Mouse (Mus musculus) neural tube, embryonic 11.5 days (tissue): ENCODE measurements around the gene Ngp. TPM values are rescaled to one million over a fixed set of nuclear protein-coding genes. Genes with fewer than 3 reads are reported as not detected.
"Not testable (repeated sequence)": the region's sequence is repeated elsewhere in the genome, so short reads cannot be mapped to it uniquely, and the experiment has no call there.

Experiments used
- ATAC-seq: fragments of 200-750 bp; cut with Nextera tagmentation; 2 replicates; pipeline ENCODE4 v1.8.0; 2017; ENCODE audit warnings: moderate number of reproducible peaks, mild to moderate bottlenecking, moderate TSS enrichment, moderate library complexity; ENCODE audit not compliant: insufficient read depth, low FRiP score, low TSS enrichment
- DNase-seq: peaks from one replicate; pipeline ENCODE4 v3.0.0-alpha.2; 2015; ENCODE audit warnings: low spot score
- H3K27ac ChIP-seq: fragments of 300-500 bp; sonication (generic); 2 replicates; pipeline ENCODE4 v1.5.1; 2014; ENCODE audit warnings: low read depth, mild to moderate bottlenecking, low read length
- H3K27me3 ChIP-seq: fragments of 300-500 bp; sonication (generic); 2 replicates; pipeline ENCODE4 v1.6.1; 2014; ENCODE audit warnings: mild to moderate bottlenecking, low read length, mixed read lengths; ENCODE audit not compliant: control insufficient read depth, insufficient read depth
- H3K36me3 ChIP-seq: fragments of 300-500 bp; sonication (generic); 2 replicates; pipeline ENCODE4 v1.6.1; 2014; ENCODE audit warnings: mild to moderate bottlenecking, low read length, moderate library complexity, mixed read lengths; ENCODE audit not compliant: control insufficient read depth, insufficient read depth
- H3K4me1 ChIP-seq: fragments of 300-500 bp; sonication (generic); 2 replicates; pipeline ENCODE4 v1.6.1; 2014; ENCODE audit warnings: low read length, mixed read lengths; ENCODE audit not compliant: control insufficient read depth, insufficient read depth
- H3K4me2 ChIP-seq: fragments of 300-500 bp; sonication (generic); 2 replicates; pipeline ENCODE4 v1.6.1; 2014; ENCODE audit warnings: low read depth, mild to moderate bottlenecking, moderate library complexity
- H3K4me3 ChIP-seq: fragments of 300-500 bp; sonication (generic); 2 replicates; pipeline ENCODE4 v1.5.1; 2014; ENCODE audit warnings: low read depth, low read length
- H3K9ac ChIP-seq: fragments of 300-500 bp; sonication (generic); 2 replicates; pipeline ENCODE4 v1.6.1; 2014; ENCODE audit warnings: mild to moderate bottlenecking, low read length
- H3K9me3 ChIP-seq: fragments of 300-500 bp; sonication (generic); 2 replicates; pipeline ENCODE4 v1.6.1; 2016; ENCODE audit warnings: low read length; ENCODE audit not compliant: control insufficient read depth
- WGBS: fragments of 180-500 bp; shearing (Covaris S2); extraction: QIAGEN DNeasy Blood & Tissue Kit; methylation state at CpG from one replicate; pipeline ENCODE4 v1.1.7; 2014; 5-methylcytosine and 5-hydroxymethylcytosine counted together
- polyA plus RNA-seq: library from polyadenylated mRNA; unstranded; fragments of >200 nt; fragmentation: Nextera tagmentation; extraction: Ambion mirVana; gene quantifications from 2 replicates; pipeline ENCODE4 v1.2.1, GENCODE M21; 2014

The Ngp gene
- polyA plus RNA-seq, 1 experiment from 2014 or later, result 0.88 TPM

DNA sequence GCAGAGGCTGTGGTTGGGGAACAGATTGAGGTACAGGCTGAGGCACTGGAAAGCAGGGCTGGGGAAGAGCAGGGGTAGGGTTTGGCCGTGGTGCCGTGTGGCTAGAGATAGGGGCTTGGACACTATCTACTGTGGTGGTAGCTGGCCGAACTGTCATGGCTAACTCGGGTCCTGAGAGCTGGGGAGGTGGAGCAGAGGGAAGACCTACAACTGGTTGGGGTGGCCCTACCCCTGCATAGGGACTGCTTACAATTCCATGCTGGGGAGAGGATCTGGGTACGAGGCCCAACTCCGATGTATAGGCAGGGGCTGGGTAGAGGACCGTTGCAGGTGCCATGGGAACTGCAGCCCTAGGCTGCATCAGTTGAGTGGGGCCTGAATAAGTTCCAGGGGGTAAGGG, 31.5 kb upstream of the Ngp start:
- Histone ChIP-seq H3K4me3 (no peak overlapping the region), H3K27ac (no peak overlapping the region), H3K9ac (no peak overlapping the region), H3K27me3 (no peaks in the 10 kb centered on the region), H3K9me3 (no peaks in the 10 kb centered on the region), H3K4me1 (no peaks in the 10 kb centered on the region), H3K36me3 (peaks cover 49% of the 10 kb centered on the region), H3K4me2 (no peak overlapping the region)
- no peak for ATAC-seq
- WGBS, result 96% methylated on average over 7 of the region's 7 CpGs
- DNase-seq, result no peak

DNA sequence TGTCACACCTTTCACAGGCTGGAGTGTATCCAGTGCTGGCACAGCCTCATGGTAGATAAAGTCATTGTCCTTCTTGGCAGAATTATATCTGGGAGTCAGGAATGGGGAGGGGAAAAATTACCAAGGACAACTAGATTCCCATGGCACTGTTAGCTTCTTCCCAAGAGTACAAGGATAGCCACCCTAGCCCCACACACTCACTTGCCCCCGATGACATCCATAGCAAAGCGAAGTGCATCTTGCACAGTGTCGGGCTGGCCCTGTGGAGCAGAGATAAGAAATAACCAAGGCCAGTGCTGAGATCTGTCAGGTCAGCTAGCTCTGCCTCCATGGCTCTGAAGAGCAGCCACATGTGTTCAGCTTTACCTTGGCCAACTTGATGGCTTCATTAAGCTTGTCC, 28.7 kb upstream of the Ngp start:
- no peak overlapping the region for H3K4me3 ChIP-seq
- WGBS, result 88% methylated on average over 3 of the region's 3 CpGs
- no peaks in the 10 kb centered on the region for H3K4me1 ChIP-seq
- no peak overlapping the region for H3K9ac ChIP-seq
- H3K4me2 ChIP-seq, result no peak overlapping the region
- no peaks in the 10 kb centered on the region for H3K27me3 ChIP-seq
- H3K27ac ChIP-seq, result no peak overlapping the region
- no peak for DNase-seq
- no peak for ATAC-seq
- no peaks in the 10 kb centered on the region for H3K9me3 ChIP-seq
- peaks cover 32% of the 10 kb centered on the region for H3K36me3 ChIP-seq

DNA sequence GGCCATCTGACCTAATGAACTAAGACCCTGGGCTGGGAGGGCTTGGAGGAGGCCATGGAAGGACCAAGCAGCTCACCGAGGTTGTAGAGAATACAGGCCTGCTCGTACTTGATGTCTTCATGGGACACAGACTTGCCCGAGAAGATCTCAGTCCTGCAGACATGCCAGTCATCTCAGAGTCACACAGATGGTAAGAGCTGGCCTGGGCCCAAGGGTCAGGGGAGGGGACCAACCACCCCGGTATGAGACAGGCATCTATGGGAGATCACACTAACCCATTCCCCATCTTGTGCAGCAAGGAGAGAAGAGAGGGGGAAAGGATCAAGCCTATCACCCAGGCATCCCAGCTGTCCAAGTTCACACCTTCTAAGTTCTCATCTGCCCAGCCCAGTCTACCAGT, 26.3 kb upstream of the Ngp start:
- Histone ChIP-seq H3K4me2 (no peak overlapping the region), H3K9ac (no peak overlapping the region), H3K27me3 (no peaks in the 10 kb centered on the region), H3K9me3 (no peaks in the 10 kb centered on the region), H3K27ac (no peak overlapping the region), H3K4me3 (no peak overlapping the region), H3K36me3 (peaks cover 20% of the 10 kb centered on the region), H3K4me1 (no peaks in the 10 kb centered on the region)
- WGBS, result 91% methylated on average over 4 of the region's 4 CpGs
- DNase-seq (no peak), ATAC-seq (no peak)

DNA sequence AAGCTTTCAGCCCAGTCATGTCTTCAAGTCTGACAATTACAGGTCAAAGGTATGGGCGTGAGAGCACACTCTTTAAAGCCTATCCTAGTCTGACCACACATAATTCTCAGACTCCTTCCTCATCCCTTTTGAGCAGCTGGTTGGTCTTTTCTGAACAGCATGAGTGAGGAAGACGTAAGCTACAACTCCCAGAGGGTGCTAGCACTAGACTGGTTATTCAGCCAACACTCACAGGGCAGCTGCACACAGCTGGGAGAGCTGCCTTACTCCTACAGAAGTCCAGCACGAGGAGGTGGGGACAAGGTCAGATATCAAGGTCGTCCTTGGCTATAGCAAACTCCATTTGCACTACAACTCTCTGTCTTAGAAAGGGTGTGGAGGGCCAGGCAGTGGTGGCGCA, 18.9 kb upstream of the Ngp start:
- DNase-seq (no peak), ATAC-seq (no peak)
- no peak overlapping the region for H3K4me2 ChIP-seq
- no peak overlapping the region for H3K4me3 ChIP-seq
- H3K9ac ChIP-seq, result no peak overlapping the region
- no peaks in the 10 kb centered on the region for H3K4me1 ChIP-seq
- no peaks in the 10 kb centered on the region for H3K9me3 ChIP-seq
- H3K27ac ChIP-seq, result no peak overlapping the region
- no peaks in the 10 kb centered on the region; the same call in 1 of the 2 replicates for H3K36me3 ChIP-seq
- 90% methylated on average over 5 of the region's 5 CpGs for WGBS
- no peaks in the 10 kb centered on the region for H3K27me3 ChIP-seq

DNA sequence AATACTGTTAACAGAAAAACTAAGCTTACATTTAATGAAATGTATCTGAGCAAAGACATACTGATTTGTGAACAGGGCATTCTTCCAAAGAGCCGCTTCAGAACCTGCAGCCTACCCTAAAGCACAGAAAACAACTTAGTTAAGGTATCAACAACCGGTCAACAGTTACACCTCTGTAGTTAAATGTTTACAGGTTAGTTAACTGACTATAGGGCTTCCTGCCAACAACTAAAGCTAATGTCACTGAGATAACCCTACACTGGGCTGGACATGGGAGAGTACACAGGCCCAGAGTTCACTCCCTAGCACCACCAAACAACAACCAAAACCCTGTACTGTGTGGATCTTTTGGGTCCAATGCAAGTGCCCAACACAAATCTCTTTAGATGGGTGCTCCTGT, 16.8 kb upstream of the Ngp start:
- Histone ChIP-seq H3K27me3 (no peaks in the 10 kb centered on the region), H3K9ac (no peak overlapping the region), H3K4me3 (no peak overlapping the region), H3K9me3 (no peaks in the 10 kb centered on the region), H3K36me3 (no peaks in the 10 kb centered on the region; the same call in 1 of the 2 replicates), H3K27ac (no peak overlapping the region), H3K4me1 (peaks cover 5% of the 10 kb centered on the region), H3K4me2 (no peak overlapping the region)
- no peak for DNase-seq
- ATAC-seq, result no peak
- 100% methylated on average over 2 of the region's 2 CpGs for WGBS

DNA sequence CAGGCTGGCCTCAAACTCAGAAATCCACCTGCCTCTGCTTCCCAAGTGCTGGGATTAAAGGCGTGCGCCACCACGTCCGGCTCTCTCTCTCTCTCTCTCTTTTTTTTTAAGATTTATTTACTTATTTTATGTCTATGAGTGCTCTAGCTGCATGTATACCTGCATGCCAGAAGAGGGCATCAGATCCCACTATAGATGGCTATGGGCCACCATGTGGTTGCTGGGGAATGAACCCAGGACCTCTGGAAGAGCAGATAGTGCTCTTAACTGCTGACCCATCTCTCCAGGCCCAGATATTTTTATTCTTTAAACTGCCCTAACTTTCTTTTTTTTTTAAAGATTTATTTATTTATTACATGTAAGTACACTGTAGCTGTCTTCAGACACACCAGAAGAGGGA, 16.3 kb upstream of the Ngp start:
- not testable (repeated sequence) for H3K4me3 ChIP-seq, ATAC-seq, H3K9ac ChIP-seq, H3K4me1 ChIP-seq, H3K36me3 ChIP-seq, DNase-seq, H3K9me3 ChIP-seq, H3K4me2 ChIP-seq, H3K27me3 ChIP-seq, H3K27ac ChIP-seq
- 91% methylated on average over 4 of the region's 4 CpGs for WGBS

DNA sequence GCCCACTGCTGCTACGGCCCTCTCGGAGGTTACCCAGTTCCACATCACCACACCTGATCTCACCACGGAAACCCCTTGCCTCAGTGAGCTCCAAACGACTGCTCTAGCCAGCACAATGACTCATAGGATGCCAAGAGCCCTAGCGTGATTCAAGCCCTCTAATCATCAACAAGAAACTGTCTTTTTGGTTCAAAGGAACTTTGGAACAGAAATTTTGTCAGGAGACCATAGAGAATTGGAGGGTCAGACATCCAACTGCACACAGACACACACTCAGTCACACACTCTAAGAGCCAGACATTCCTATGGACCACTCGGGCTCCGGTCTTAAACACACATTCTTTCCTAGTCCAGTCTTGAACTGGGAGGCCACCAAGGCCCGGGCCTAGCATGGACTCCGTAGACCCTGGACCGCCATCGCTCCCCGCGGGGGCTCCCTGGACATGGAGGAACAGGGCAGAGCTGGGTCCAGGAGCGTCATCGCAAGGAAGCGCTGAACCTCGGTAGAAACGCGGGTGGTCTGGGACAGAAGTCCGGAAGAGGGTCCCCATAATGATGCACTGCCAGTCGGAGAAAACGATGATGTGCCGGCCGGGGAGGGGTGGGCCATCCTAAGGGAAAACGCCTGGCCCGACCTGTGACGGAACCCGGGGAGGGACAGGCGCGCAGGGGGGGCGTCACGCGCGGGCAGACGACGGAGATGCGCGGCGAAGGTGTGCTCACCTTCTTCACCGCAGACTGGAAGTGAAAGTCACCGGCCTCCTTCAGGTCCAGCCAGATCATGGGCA, 12.0 kb upstream of the Ngp start:
- Histone ChIP-seq H3K4me3 (peak overlapping the region; percentile 85), H3K4me2 (peak overlapping the region; percentile 87), H3K4me1 (peaks cover 5% of the 10 kb centered on the region), H3K9ac (peak overlapping the region; percentile 82), H3K36me3 (no peaks in the 10 kb centered on the region; the same call in 1 of the 2 replicates), H3K27me3 (no peaks in the 10 kb centered on the region), H3K27ac (peak overlapping the region; percentile 49), H3K9me3 (no peaks in the 10 kb centered on the region)
- ATAC-seq (peak; percentile 67), DNase-seq (no peak)
- 5% methylated on average over 31 of the region's 41 CpGs for WGBS

DNA sequence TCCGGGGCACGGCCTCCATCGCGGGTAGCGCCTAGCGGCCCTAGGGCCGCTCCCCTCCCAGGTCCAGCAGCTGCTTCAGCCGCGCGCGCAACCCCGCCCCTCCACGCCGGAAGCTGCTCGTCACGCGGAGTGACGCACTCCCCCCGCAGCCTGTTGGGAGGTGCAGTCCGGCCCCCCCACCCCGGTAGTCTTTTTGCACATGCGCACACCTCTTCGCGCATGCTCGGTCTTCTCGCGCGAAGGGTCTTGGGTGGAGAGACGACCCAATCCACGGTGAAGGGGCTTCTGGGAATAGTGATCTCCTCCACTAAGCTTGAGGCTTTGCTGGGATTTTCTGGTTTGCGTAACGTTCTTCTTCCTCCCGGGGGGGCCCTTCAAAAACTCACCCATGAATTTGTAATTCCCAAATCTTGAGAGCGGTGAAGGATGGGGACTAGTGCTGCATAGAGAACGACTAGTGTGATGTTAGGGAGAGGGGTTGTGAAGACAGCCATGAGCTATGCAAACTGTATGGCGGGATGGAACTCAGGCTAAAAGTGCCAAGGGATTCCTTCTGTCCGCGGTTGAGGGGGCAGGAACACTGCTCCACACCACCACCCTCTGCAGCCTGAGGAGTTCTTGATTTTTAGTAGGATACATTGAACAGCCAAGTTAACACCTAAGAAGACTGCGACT, 11.3 kb upstream of the Ngp start, which contains the start of gene Ptpn23:
TSS of gene Ptpn23 (minus strand) at position 115 of the 675 bp plus-strand sequence.
- WGBS, result under 1% methylated on average over 39 of the region's 39 CpGs
- Histone ChIP-seq H3K9ac (peak within 1 kb of the TSS; percentile 82), H3K4me3 (peak within 1 kb of the TSS; percentile 85), H3K36me3 (no peaks in the 10 kb centered on the region; the same call in 1 of the 2 replicates), H3K9me3 (no peaks in the 10 kb centered on the region), H3K27me3 (no peaks in the 10 kb centered on the region), H3K27ac (peak within 1 kb of the TSS; percentile 60), H3K4me2 (peak within 1 kb of the TSS; percentile 87), H3K4me1 (peaks cover 5% of the 10 kb centered on the region)
- peak; percentile 94 for ATAC-seq
- peak; percentile 98 for DNase-seq
